Mouse (Mus musculus): ENCODE results near the gene Tm6sf1. TPM values are rescaled to one million over a fixed set of nuclear protein-coding genes. Genes with fewer than 3 reads are reported as not detected.

The Tm6sf1 gene
- total RNA-seq, 2 experiments from 2014 or later, result 28.4 to 36.9 TPM

DNA sequence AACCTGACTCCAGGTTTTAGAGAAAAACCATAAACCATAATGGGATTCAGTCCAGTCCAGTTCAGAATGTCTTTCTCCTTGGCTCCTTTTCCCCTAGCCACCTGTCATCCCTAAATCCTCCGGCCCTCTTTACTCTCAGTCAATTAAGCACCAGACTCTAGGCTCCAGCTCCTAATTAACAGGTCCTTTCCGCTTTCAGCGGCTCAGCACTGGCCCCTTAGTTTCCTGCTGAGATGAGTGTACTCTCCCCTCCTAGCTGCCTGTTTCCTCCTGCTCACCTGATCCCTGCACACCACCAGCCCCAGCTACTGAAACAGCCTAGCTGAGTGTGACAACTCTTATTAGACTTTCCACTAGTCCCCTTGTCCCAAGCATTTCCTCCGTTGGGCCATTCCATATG, 11.0 kb upstream of the Tm6sf1 start:
- no peak for DNase-seq (ENCODE audit: low spot score in 2 of 2)
- intact Hi-C loops (cut with DNase I), result no loop called here

DNA sequence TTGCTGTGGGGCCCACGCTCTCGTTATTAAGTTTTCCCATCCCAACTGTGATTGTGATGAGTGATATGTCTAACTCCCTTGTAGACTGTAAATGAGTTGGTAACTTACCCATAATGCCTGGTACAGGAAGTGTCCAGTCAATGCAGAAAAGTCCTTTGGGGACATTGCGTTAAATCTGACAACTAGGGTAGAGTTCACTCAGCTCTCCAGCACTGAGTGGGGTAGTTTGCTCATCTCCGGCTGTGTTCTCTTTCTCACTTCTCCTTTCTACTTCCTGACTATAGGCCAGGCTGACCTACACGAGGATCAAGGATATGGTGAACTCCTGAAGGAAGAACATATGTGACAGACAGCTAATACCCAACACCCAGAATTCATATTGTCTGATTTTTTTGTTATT, 9.6 kb upstream of the Tm6sf1 start:
- DNase-seq (ENCODE audit: low spot score in 2 of 2), result no peak
- intact Hi-C loops (cut with DNase I), result no loop called here

DNA sequence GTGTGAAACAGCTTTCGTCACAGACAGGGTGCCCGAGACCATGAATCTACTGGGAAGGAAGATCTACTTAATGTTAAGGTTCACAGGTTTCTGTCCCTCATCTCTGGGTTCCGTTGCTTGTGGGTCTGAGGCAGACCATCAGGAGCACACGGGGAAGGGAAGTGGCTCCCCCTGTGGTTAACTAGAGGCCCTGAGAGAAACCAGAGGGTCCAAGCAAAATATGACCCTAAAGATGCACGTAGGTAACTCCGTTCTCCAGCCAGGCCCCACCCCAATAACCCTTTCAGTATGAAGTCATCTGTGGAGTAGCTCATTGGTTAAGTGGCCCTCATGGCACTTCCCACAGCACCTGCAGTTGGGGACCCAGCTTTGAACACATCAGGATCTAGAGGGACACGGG, 9.2 kb upstream of the Tm6sf1 start:
- intact Hi-C loops (cut with DNase I), result no loop called here
- DNase-seq (ENCODE audit: low spot score in 2 of 2), result no peak

DNA sequence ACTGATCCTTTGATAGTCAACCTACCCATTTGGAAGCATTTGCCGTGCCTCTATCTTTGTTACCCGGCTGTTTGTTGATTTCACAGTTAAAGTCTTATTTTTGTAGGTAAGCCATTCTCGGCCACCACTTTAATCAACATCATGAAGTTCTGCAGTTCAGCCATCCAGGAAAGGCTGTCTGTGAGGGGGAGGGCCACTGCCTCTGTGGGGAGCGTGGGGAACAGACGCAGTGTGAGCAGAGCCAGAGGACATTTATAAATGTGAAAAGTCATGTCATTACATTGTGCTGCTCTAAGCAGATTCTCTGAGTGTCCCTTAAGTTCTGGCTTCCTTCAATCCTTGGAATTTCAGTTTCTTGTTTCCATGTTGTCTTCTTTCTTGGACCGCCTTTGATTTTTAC, 8.6 kb upstream of the Tm6sf1 start:
- intact Hi-C loops (cut with DNase I), result no loop called here
- no peak for DNase-seq (ENCODE audit: low spot score in 2 of 2)

DNA sequence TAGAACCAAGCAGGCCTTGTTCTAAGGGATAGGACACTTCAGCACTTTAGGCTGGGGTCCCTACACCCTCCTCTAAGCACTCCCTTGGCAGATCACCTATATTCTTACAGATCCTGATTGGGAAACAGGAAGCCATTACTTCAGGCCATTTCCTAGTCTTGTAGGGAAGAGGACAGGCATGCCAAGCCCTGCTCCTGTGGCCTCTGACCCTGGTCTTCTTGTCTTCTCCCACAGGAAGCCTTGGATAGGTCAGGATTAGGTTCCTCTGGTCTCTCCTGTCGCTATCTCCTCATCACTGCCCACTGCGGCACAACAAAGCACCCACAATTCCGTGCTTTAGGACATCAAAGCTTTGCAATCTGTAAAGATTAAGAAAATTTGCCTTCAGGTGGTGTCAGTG, 7.1 kb upstream of the Tm6sf1 start:
- intact Hi-C loops (cut with DNase I), result no loop called here
- no peak for DNase-seq (ENCODE audit: low spot score in 2 of 2)

DNA sequence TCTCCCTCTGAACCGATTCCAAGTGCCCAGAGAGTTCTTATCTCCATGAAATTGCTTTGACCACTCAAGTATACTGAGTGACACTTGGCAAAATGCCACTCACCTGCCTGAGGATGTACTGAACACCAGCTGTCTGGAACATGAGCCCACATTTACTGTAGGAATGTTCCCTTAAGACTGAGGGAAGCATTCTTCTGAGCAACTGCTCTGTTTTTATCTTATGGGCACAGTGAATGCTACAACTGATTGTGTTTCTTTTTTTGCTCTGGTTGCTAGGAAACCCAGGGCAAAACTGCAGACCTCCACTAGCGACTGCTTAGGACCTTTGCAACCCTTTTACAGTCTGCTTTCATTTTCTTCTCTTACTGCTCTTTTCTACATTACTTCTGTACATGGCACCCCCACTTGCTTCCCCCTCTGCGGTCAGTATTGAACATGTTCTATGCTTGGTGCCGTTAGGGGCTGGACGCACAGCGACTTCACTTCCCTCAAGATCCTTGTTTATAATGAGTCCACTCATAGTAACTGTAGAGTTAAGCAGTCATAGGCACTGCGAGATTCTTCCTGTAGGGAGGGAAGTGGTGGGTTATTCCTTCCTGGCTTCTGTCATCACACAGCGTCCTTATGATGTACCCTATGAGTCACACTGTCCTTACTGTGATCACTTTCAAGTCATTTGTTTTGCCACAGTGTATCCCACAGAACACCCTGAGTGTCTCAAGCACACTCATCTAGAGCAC, 4.1 kb upstream of the Tm6sf1 start:
- no peak for DNase-seq (ENCODE audit: low spot score in 2 of 2)
- intact Hi-C loops (cut with DNase I), result no loop called here

DNA sequence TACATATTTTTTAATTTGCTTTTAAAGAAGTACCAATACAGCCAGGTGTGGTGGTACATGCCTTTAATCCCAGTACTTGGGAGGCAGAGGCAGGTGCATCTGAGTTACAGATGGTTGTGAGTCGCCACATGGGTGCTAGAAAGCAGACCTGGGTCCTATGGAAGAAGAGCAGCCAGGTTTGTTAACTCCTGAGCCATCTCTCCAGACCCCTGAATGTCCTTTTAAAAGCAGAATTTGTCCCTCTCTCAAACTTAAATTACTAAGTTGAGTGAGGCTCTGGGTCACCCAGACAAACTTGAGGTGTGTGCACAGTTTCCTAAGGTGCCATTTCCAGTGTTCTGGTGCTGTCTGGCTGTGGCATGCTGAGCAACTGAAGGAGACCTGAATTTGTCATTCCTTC, 3.1 kb upstream of the Tm6sf1 start, which contains the start of gene Gm10160:
Gm10160 (minus strand) TSS at position 101 of the 400 bp plus-strand sequence.
- intact Hi-C loops (cut with DNase I), result no loop called here
- no peak for DNase-seq (ENCODE audit: low spot score in 2 of 2)

DNA sequence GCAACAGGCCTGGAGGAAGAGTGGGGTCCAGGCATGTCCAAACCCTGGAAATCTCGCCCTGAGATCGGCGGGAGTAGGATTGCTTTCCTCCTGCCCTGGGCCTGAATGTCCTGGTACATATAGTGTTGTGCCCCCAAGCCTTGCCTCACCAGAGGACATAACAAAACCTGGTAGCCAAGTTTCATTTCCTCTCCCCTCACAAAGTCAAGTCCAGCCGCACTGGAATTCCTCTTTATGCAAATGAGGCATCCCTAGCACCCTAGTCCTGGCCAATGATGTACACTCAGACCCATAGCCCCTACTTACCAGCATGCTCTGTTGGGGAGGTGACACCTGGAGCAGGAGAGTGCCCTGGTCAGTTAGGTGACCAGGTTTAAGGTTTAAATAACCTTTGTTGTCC, 2.6 kb upstream of the Tm6sf1 start:
- intact Hi-C loops (cut with DNase I), result no loop called here

DNA sequence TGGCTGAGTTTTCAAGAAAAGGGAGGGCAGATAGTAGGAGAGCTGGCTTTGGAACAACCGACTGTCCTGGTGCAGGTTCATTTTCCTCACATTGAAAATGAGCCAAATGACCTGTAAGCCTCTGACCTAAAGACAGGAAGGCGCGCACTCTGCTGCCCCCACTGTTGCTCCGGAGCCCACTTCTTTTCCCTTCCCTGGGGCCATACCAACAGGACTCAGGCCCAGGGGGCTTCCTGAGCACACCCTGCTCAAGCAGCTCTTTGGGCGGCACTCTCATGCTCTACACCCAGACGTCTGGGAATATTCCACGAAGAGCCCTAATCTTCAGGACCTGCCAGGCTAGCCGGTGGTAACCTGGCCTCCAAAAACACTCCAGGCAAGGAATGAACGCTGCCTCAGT, 565 bp upstream of the Tm6sf1 start:
- DNase-seq (ENCODE audit: low spot score in 2 of 2), result no peak
- intact Hi-C loops (cut with DNase I), result no loop called here

More for the DNA sequence above, 2.6 kb upstream of the Tm6sf1 start:
- DNase-seq (ENCODE audit: low spot score in 2 of 2), result no peak

DNA sequence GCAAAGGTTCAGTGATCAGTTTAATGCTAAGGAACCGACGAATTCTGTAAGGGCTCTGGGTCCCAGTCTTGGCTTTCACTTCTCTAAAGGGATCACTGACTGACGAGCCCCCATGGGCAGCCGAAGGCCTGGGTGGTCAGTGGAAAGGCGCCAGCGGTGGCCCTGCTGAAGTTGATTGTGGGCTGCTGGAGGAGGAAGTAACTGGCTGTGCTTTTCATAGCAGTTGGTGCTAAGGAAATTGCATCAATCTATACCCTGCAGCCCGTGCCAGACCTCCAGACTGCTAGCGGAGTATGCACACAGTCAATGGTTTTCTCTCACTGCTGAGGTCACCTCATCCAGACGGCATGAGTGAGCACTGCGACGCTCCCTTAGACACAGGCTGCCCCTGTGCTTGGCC, 1.3 kb downstream of the Tm6sf1 start:
- DNase-seq (ENCODE audit: low spot score in 2 of 2), result peak in 1 of 2 experiments; percentile 40
- intact Hi-C loops (cut with DNase I), result loop anchor here (5.0 kb wide), 2 partner anchors 33 to 92 kb away; partner anchors contain the start of gene Btbd1

DNA sequence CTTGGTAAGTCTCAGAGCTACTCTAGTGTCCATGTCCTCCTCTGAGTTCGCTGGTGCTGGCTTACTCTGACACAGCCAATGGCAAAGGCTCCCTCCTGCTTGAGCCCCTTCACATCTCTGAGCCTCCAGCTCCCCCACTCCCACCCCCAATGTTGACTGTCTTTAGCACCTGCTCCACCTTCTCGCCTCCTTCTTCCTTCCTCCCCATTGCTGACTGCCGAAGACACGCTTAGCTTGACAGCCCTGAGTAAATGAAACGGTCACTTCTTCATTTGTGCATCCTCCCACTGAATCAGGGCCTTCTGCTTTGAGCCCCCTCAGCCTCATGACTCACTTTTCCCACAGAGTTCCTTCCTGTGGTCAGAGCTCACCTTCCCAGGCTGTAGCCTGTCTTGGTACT, 2.2 kb downstream of the Tm6sf1 start:
- no peak for DNase-seq (ENCODE audit: low spot score in 2 of 2)
- intact Hi-C loops (cut with DNase I), result loop anchor here (5.0 kb wide), 2 partner anchors 34 to 91 kb away; partner anchors contain the start of gene Btbd1

DNA sequence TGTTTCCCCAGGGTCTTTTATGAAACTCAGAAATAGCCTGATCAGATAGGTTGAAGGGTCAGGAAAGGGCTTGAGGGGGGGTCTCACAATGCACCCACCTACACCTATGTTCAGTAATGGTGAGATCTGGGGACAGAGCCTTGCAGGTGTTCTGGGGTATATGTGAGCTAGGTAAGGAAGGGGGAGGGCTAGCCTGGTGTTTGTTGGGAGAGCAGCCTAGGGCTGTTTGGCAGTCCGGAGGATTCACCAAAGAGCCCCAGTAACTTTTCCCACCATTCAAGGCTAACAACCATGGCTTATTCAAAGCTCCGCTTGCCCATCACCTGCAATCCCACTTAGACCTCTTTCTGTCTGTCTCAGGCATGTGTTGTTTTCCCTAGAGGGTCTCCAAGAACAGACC, 2.7 kb downstream of the Tm6sf1 start:
- intact Hi-C loops (cut with DNase I), result loop anchor here (5.0 kb wide), 2 partner anchors 34 to 91 kb away; partner anchors contain the start of gene Btbd1

DNA sequence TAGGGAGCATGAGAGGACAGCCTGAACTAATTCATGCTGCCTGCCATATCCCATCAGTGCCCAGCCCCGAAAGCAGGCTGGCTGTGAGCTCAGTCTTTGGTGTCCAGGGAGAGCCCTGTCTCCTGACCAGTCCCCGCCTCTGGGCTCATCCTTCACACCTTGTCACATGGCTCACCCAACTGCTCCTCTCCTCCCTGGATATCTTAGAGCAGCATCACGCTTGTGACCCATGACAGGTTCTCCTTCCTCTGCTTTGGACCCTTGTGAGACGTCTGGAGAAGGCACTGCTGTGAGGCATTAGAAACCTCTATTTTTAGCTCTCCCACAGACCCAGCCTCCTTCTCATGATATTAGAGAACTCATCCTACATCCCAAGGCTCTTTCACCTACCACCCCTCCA, 3.1 kb downstream of the Tm6sf1 start:
- DNase-seq (ENCODE audit: low spot score in 2 of 2), result no peak
- intact Hi-C loops (cut with DNase I), result loop anchor here (5.0 kb wide), 2 partner anchors 35 to 90 kb away; partner anchors contain the start of gene Btbd1

More for the DNA sequence above, 2.7 kb downstream of the Tm6sf1 start:
- no peak for DNase-seq (ENCODE audit: low spot score in 2 of 2)

DNA sequence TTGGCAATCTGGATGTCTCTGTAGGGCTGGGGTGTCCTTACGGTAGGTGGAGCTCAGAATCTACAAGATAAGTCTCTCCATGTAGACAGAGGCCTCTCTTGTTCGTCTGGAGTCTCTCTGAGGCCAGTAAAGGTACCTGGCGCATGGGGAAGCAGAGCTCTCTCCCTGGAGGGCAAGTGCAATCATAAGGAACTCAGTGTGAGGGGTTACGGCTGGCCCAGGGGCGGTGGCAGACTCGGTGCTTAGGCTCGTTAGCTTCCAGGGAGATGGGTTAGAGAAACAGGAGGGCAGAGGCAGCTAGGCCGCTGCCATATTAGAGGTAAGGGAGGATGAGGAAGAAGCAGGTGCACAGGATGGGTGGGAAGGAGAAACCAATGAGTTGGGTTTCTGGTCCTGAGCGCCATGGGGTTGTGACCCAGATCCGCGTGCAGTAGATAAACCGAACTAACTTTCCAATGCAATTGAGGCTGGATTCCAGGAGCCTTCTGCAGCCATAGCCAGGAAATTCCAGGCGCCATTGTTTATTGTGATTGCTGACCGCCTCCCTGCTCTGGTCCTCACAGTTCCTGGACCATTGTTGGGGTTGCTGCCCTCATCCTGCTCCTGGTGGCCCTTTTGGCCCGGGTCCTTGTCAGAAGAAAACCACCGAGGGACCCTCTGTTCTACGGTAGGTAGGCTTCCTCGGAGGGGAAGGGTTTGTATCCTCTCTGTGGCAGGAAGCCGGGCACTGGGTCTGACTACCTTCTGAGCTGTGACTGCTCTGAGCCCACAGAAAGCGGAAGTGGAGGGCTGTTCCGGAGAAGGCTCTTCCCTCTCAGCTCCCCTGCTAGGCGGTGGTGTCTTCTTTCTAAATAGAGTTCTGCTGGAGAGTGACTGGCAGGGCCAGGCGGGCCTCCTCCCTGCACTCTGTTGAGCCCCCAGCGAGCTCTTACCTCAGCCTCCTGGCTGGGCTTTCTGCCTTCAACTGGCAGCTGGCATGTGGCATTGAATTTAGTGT, 4.1 kb downstream of the Tm6sf1 start:
- no peak for DNase-seq (ENCODE audit: low spot score in 2 of 2)
- intact Hi-C loops (cut with DNase I), result loop anchor here (5.0 kb wide), 2 partner anchors 36 to 89 kb away; partner anchors contain the start of gene Btbd1

DNA sequence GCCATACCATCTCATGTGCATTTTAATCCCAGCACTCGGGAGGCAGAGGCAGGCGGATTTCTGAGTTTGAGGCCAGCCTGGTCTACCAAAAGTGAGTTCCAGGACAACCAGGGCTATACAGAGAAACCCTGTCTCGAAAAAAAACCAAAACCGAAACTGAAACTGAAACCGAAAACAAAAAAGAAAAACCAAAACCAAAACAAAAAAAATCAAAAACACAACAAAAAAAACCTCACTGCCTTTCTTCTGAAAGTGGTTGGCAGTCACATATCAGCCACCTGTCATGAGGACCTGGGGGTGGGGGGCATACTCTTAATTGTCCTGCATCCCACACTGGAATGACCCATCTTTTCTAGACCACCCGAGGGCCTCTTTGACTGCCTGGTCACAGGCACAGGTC, 5.8 kb downstream of the Tm6sf1 start:
- DNase-seq (ENCODE audit: low spot score in 2 of 2), result no peak
- intact Hi-C loops (cut with DNase I), result loop anchor here (5.0 kb wide), 2 partner anchors 37 to 88 kb away; partner anchors contain the start of gene Btbd1

DNA sequence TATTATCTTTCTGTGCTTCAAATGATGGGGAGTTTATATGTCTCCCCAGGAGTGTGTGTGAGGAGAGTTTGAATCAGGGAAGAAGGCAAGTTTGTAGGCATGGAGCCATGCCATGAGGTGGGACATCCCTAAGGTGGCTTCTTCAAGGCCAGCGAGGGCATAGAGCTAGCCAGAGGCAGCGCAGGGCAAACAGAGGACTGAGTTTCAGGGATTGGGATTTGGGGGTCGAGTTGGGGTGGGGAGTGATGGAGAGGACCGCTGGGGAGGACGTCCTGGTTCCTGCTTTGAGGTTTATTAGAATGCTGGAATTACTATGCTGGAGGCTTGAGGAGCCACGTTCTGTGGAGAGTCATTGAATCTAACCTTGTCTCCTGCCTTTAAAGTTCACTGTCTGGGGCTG, 7.1 kb downstream of the Tm6sf1 start:
- DNase-seq (ENCODE audit: low spot score in 2 of 2), result no peak
- intact Hi-C loops (cut with DNase I), result no loop called here

DNA sequence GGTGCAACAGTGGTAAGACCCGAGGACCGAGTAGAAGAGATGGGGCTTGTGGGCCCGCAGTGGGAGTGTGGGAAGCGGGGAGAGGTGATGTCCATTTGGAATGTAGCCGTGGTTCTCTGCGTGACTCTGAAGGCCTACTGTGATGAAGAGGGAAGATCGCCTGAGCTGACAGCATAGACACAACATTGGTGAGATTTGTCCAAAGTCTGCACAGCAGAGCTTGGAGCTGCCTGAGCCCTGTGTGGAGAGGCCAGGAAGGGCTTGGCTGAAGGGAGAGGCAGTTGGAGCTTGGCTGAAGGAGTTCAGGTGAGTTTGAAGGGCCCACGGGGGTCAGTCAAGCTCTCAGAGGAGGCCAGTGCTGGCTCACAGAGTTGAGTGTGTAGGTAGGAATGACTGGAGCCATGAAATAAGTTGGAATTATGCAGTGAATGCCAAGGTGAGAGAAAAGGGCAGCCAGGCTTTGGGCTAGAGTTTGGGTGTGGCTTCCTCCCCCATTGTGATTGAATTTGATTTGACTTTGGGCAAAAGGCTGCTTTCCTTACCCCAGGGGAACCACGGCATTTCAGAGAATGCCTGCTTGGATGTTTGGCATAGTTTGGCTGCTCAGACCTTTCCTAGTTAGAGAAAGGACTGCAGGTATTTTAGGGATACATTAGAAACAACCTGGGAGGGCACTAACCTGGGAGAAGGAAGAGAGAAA, 8.6 kb downstream of the Tm6sf1 start:
- DNase-seq (ENCODE audit: low spot score in 2 of 2), result no peak
- intact Hi-C loops (cut with DNase I), result no loop called here

DNA sequence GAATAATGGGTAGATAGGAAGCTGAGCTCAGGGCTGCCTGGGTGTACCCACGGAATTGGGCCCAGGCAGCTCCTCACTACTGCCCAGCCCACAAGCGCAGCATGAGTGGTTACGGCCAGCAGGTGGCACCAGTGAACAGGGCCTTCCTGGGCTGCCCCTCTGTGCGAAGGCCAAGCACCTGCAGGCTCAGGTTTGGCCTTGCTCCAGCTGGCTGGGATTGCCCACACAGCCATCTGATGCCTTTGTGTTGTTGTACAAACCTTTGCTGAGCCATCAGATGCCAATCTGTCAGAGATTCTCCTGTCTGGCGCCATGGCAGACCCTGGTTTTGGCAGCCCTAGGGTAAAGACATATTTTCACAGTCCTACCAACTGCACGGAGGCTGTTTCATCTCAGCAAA, 9.4 kb downstream of the Tm6sf1 start:
- peak in 1 of 2 experiments; percentile 61 for DNase-seq (ENCODE audit: low spot score in 2 of 2)
- intact Hi-C loops (cut with DNase I), result no loop called here

DNA sequence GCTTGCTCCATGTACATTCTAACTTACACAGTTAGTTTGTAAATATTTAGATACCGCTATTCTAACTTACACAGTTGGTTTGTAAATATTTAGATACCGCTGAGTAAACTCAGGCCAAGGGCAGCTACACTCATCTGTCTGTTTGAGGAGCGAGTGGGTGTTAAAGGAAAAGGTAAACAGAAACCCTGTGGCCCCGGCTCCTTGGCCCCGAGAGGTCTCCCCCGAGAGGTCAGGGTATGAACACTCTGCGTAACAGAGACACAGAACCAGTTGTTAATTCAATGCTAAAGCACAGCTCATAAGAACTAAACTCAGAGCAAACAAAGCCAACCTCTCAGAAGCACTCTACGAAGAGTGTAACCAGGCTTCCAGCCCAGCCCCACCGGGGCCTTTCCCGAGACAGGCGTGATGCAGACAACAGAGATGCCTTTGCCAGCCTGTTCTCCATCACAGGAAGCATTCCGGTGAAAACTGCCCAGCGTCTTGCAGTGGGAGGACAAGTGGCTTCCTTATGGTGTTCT, 13.8 kb downstream of the Tm6sf1 start:
- intact Hi-C loops (cut with DNase I), result loop anchor here (5.0 kb wide), 1 partner anchor 60 kb away; the partner anchor contains the start of gene Hdgfl3

More for the DNA sequence above, 13.8 kb downstream of the Tm6sf1 start:
- DNase-seq (ENCODE audit: low spot score in 2 of 2), result no peak

All from left cerebral cortex, postnatal 36 days (tissue).